Mouse (Mus musculus): ENCODE measurements at regions not wholly inside any gene's neighbourhood (a gene's known extent, or its start where the extent isn't known, plus 50 kb on each side); places are given as distances from the start of the nearest gene placed in this dataset.

DNA sequence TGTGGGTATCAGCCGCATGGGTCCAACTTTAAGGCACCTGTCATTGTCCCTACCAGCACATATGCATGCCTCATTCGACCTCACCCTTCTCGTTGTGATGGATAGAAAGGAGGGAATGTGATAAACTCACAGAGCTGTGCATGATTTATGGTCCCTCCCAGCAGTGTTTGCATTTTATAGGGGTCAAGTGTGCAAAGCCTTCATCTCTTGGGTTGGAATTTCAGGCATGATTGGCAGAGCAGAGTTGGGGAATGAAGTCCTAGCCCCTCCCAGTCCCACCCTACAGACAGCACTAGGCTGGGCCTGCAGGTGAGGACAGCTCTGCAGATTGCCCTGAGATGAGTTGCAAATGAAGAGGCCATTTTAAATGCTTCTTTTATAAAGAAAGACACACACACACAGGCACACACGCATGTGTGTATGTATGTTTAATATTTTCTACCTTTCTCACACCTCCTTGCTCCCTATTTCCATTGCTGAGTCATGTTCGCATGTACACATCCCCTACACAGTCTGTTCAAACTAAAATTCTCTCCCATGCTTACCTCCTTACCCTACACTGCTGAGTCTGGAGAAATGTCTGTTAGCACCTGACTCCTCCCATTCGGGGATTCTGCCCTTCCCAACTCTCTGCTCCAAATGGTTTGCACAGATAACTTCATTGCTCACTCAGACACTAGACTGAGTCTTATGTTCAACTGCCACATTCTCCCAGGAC, 558.9 kb downstream of the Efnb2 start:
- DNase-seq (ENCODE audit: extremely low read depth, low read depth, low spot score) = no peak

DNA sequence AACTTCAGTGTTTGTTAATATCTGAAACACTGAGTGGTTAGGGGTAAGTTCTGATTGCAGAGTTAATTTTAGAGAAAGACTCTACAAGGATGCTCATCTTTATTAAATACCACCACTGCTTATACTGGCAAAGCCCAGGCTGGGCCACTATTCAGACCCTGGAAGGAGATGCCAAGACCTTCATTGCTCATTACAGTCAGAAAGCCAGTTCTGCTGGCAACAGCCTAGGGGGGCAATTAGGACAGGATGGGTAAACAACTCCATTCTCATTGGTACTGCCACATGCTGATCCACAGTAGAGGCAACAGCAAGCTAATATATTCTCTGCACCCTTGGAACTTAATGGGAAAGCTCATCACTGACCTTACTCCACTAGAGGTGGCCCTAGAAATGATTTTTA, 568.5 kb downstream of the Efnb2 start:
- DNase-seq (ENCODE audit: extremely low read depth, low read depth, low spot score) = no peak

DNA sequence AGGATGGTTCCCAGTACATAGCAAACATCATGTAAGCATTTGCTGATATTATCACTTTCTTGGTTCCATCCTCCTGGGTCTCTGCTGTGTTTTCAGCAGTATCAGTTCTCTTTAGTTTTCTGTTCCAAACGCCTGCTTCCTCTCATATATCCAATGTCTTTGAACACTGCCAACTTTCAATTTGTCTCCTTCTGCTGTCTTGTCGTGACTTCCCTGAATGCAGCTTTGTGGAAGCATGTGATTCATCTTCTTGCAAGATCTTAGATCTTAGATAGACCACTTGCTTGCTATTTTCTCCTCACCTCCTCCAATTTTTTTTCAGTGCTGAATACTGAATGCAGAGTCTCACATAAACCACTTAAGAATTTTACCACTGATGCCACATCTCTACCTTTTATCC, 576.4 kb downstream of the Efnb2 start:
- DNase-seq (ENCODE audit: extremely low read depth, low read depth, low spot score) = no peak

DNA sequence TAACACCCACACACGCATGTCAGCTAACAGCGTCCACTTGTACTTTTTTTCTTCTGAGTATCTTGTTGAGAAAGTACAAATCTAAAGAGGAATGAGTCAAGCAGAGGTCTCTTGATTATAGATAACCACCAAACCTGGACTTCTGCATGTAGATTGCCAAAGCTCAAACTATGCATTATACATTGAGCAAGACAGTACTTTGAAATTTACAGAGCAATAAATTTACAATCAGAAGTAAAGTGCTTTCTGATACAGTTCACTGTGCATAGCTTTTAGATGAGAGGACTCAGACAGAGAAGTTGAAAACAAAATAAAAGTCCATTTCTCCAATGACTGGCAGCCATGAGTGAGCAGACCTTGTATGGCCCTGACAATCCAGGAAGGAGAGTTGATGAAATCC, 597.0 kb downstream of the Efnb2 start:
- DNase-seq (ENCODE audit: extremely low read depth, low read depth, low spot score) = no peak

DNA sequence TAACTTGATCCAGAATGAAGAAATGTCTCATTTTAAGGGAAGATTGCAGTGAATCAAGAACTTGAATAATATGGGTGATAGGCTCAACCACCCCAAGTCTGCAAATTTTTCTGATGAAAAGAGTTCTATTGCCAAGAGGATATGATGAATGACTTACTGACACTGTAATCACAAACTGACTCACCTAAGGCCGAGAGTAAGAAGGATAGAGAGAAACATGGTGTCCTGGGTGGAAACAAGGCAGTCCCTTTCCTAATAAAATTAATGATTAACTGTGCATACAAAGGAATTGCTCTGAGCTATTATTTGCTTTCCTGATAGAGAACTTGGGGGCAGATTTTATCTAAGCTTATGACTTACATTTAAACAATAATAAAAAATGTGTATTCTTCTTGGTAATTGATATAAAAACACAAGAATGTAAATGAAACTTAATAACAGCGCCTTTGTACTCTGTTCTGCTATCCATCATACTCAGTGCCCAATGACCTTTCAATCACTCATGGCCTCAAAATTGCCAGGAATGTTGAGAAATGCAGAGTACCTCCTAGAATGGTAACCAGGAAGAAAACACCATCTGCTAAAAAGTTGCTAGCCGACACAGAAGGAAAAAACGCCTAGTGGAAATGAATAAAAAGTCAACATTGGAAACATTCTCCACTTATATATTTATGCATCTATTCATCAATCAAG, 606.7 kb downstream of the Efnb2 start:
- no peak for DNase-seq (ENCODE audit: extremely low read depth, low read depth, low spot score)

DNA sequence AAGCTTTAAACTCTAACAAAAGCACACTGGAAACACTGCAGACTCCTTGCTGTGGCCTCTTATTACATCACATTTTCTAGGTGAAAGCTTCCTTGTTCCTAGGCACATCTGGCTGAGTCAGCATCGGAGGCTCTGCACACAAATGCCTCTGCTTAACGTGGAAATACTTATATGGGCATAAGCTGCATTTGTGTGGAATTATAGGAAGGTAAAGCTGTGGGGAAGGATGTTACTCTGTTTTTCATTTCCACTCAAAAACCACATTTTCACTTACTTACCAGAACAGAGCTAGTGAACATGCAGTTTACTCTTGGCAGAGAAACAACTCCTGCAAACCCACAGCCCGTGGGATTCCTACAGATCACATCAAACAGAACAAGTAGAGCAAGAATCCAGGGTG, 609.9 kb downstream of the Efnb2 start:
- no peak for DNase-seq (ENCODE audit: extremely low read depth, low read depth, low spot score)

DNA sequence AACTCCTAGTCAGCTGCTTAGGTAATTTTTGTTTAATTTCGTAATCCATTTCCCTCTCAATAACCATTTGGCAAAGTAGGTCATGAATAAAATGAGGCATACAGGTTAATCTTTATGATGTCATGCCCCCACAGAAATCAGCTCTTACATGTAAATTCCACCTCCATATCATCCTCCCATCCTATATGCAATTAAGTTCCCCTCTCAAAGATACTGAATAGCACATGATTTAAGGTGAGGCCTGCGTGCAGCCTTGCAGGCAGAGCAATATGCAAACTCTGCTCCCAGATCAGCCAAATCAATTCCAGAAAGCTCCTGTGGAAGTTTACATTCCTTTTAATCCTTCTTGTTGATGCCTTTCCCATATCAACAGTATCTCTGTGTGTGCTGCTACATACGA, 610.3 kb downstream of the Efnb2 start:
- DNase-seq (ENCODE audit: extremely low read depth, low read depth, low spot score) = no peak

DNA sequence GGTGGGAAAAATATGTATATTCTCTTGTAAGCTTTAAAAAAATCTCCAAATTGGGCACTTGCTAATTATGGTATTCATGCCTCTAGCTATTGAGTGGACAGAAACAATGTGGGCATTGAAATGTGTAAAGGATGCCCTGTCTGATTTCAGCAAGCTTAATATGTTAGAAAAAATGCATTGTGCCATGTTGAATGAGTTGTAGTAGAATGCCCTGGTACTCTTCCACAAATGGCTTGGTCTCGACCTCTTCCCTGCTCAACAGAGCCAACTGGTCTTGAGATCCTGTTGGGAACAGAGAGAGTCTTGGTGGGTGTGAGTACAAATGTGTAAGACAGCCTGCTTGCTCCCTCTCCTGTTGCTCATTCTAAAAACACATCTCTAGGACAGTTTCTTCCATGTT, 616.1 kb downstream of the Efnb2 start:
- DNase-seq (ENCODE audit: extremely low read depth, low read depth, low spot score) = no peak

DNA sequence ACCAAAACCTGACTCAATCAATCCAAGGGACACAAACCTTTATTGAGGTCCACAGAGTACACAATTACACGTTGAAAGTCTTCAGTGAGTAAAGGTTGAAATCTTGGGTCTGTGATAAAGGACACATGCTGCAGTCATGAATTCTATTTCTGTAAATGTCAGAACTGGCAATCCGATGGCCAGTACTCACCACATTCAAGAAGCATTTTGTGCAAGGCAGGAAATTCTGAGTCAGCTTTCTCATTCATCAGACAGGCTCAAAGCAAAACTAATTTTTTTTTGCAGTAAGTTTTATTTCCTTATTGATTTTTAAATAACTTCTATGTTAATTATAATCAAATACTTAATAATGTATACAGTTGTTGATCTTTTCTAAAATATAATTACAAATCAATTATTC, 616.7 kb downstream of the Efnb2 start:
- no peak for DNase-seq (ENCODE audit: extremely low read depth, low read depth, low spot score)

DNA sequence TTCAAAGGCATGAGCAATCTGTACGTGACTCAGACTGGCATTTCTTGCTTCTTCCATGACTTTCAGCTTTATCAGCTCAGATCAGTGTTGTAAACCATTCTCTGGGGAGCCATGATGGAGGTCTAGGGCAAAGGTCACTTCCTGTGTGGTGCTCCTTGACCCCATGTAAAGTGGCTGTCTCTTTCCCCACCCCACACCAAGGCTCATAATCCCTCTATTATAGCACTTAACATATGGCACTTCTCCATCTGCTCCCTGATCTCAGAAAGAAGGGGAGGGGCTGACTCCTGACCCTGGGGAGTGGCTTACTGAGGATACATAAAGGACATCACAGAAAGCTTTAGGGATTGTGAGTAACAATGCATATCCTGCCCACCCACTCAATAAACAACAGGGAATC, 623.1 kb downstream of the Efnb2 start:
- no peak for DNase-seq (ENCODE audit: extremely low read depth, low read depth, low spot score)

DNA sequence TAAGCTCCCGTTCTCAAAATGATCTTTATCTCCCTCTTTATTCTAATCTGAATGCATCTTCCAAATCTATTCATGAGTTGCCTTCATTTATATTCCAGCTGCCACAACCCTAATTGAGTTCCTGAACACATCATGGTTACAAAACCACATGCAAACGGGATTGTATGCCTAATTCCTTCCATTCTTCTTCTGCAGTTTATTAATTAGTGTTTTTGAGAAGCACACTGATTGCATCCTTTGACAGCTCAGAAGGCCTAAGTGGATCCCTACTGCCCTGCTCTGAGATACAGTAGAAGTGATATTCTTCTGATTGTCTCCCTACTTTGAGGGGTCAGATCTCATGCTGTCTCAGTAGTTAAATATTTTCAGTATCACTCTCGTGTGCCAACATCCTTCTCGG, 649.9 kb downstream of the Efnb2 start:
- no peak for DNase-seq (ENCODE audit: extremely low read depth, low read depth, low spot score)

DNA sequence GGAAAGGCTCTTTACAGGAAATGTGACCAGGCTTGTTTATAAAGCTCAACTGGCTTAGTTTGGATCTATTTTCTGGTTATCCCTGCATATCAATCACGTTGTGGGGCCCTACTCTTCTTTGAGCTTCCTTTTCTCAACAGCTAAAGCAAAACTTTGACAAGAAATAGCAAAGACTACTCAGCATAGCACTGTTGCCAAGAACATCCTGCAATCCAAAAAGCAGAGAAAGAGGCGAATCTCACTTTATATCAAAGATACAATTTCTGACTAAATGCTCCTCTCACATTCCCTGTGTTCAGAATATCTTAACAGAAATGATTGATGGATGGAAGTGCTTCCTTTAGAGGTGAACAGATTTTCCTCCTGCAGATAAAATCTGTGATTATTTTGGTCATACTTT, 666.1 kb downstream of the Efnb2 start:
- DNase-seq (ENCODE audit: extremely low read depth, low read depth, low spot score) = no peak

DNA sequence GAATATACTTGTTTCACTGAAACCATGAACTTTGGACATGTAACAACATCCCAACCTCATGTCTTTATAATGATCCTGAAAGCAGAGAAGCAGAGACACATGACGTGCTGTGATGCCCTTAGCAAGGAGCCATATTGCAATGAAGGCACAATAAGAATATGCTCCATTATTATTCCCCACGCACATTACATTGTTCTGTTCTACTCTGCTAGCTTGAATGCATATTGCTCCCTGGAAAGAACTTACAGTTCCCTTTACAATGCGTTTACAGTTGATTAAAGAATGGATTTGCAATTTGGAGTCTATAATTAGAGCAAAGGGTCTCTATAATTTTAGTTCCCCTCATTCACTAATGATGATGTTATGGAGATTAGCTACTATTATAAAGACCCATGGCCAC, 672.2 kb downstream of the Efnb2 start:
- DNase-seq (ENCODE audit: extremely low read depth, low read depth, low spot score) = no peak

DNA sequence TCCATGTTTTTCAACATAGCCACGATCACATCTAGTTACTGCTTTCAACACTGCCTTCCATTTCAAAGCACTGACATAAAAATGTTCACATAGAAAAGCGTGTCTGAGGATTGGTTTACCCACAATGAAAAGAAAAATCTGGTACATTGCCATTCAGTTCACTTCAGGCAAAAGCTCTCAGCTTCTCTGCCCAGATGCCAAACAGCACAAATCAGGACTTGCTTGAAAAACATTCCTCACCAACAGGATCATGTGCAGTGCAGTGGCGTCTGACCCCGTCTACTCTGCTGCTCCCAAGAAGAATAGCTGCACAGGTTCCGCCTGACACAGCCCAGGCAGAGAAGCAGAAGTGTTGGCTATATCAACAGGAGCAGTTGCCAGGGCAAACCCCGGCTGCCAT, 684.0 kb downstream of the Efnb2 start:
- DNase-seq (ENCODE audit: extremely low read depth, low read depth, low spot score) = peak; percentile 56

DNA sequence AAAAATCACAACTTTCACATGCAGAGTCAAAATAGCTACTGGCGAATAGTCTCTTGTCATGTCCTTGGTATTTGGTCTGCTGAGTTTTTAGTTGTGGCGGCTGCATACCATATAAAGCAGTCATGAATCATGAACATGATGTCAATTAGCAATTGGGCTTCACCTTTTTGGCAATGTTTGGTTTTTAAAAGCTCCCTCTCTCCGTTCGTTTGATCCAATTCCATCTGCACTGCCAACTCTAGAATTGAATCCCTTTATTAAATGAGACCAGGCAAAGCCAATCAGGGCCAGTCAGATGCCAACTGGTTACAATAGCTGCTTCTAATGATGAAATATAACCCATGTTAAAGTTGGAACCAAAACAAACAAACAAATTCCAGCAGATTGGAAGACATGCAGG, 687.3 kb downstream of the Efnb2 start:
- no peak for DNase-seq (ENCODE audit: extremely low read depth, low read depth, low spot score)

DNA sequence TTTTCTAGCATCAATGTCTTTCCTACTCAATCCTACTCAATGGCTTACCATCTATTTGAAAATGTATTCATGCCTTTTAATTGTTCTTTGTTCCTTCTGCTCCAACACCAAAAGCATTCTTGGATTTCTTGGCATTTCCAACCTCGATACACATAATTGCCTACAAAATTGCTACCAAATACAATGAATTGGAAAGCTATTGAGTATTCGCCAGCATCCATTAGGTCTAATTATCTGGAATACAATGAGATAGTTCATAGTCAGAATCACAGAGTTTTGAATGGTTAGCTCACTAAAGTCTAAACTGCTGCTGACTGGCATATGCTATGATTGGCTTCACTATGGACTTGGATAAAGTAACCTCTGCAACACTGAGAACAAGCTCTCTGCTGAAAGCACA, 696.8 kb downstream of the Efnb2 start:
- DNase-seq (ENCODE audit: extremely low read depth, low read depth, low spot score) = no peak

DNA sequence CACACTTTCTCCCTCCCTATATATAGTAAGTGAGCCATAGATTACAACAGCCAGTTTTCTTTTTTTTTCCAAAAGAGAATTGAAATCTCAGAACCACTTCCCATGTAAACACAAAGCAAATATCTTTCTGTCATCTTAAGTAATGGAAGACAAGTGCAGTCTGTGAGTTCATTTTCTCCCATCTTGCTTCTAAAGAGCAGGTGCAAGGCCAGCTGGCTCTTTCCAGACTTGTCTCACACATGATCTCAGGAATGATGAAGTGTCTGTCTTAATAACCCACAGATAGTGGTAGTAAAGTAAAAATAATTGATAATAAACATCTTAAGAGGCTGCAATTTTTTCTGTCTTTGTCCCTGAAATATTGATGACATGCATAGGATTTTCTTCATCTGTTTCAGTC, 704.3 kb downstream of the Efnb2 start:
- DNase-seq (ENCODE audit: extremely low read depth, low read depth, low spot score) = no peak

DNA sequence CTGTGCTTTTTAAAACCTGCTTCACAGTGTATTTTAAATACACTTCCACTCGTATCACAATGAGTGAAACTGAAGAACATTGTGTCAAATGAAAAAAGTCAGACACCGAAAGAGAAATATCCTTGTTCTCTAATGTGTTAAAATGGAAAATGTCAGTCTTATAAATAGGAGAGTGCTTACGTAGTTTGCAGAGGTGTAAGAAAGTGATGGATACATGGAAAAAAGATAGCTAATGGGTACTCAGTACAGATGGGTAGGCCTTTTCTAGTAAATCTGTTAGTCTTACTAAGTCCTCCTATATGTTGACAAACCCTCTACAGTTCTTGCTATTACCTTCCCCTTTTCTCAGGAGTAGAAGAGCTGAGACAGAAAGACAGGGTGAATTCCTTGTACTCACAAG, 706.2 kb downstream of the Efnb2 start:
- DNase-seq (ENCODE audit: extremely low read depth, low read depth, low spot score) = no peak

DNA sequence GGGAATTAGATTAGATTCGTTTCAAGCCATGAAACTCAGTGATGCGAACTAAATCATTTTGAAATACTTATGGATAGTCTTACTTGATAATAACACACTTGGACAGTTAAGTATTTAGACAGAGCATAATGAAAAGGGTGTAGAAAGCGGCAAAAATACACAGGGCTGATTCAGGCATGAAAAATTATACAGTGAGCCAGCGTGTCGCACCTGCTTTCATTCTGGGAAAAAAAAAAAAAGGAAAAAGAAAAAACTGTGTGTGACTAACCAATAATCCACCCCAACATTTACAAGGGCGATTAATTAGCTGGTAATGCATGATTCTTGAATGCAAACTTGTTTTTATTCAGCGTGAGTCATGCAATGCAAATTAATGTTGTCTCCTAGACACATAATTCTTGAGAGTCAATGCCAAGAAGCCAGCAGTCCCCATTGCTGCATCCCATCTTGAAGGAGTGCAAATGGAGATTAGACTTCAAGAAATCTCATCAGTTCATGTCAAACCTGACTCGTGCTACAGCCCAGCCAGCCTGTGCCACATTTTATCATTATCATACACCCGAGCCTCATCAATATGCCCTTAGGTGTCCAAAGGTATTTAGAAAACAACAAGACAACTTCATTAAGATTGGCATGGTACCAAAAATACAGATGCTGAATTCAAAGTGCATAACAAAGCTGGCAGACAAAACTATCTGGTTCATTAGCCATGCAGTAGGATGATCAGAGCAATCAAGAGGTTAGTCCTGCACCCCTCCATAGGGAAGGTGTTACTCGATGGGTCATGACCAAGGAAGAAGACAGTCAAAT, 714.9 kb downstream of the Efnb2 start:
- no peak for DNase-seq (ENCODE audit: extremely low read depth, low read depth, low spot score)

DNA sequence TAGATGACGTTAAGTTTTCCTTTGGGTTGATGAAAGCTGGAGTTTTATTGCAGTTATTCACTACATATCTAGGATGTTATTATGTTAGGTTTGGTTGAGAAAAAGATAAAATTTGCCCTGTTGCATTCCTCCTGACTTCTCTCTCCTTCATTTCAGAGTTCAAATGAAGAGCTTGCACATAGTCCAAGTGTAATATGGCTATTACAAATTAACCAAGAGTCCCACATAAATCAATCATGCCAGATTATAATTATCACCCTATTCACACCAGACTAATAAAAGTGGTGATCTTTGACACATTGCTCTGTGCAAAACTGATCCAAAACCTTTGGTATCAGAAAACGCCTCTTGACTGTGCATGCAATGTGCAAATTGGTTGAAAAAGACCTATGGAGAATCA, 724.4 kb downstream of the Efnb2 start:
- no peak for DNase-seq (ENCODE audit: extremely low read depth, low read depth, low spot score)

DNA sequence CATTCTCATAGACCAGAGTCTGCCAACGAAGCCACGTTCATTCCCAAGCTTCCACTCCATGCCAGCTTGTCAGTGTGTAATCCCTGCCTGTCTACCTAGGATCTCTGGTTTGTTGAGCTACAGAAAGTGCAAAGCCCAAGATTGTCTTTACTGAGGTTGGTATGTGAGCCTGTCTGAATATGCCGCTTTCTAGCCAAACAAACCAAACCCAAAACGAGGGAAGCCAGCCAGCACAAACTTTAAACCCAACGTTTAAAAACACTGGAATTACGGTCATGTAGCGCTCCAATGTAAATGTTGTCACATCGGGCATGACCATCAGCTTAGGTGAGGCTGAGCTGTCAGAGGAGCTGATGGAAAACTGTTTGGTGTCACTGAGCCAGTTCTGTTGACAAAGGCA, 741.6 kb downstream of the Efnb2 start:
- no peak for DNase-seq (ENCODE audit: extremely low read depth, low read depth, low spot score)

DNA sequence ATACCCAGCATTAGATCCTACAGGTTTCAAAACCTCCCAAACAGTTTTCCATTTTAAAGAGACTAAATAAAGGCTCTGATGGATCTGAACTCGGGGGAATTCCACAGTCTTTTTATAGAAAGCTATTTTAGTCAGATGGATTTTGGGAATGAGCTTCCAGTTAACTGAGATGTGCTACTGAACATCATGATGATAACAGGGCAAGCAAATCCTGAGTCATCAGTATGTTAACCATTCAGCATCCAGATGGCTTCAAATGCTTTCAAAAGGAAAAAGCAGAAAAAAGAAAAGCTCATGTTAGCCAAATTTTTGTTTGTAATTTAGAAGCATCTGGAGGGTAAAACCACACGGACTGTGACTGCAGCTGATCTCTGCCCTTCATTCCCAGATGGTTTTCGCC, 766.7 kb downstream of the Efnb2 start:
- no peak for DNase-seq (ENCODE audit: extremely low read depth, low read depth, low spot score)
